Mouse (Mus musculus) erythroid progenitor cell, adult 5-6 weeks (primary cell): ENCODE measurements around the gene Plekhg5. TPM values are rescaled to one million over a fixed set of nuclear protein-coding genes. Genes with fewer than 3 reads are reported as not detected.

Experiments used
- total RNA-seq, 2 experiments: library from RNA; stranded (forward) in 1 of 2; stranded (reverse) in 1 of 2; fragments of 150-400 nt in 1 of 2; fragments of 186-747, 209-891 nt in 1 of 2; gene quantifications; 2 replicates each; pipeline versions ENCODE4 v1.2.3 to v1.2.4; 2015 to 2017; ENCODE audit warnings: low replicate concordance in 2 of 2

The Plekhg5 gene
- total RNA-seq, 2 experiments from 2014 or later = 1.7 to 3.5 TPM

Other genes with a start within 250 kb of the Plekhg5 start
- 67.5 and 120 TPM in 2 replicates for gene Camta1, start 210.6 kb upstream of the Plekhg5 start, total RNA-seq (2015; ENCODE audit: low replicate concordance)
- 13.5 and 41.5 TPM in 2 replicates for gene Camta1, start 210.6 kb upstream of the Plekhg5 start, total RNA-seq (2017; ENCODE audit: low replicate concordance)
- gene Dnajc11, start 138.8 kb upstream of the Plekhg5 start, total RNA-seq (2015; ENCODE audit: low replicate concordance) = 41.9 and 46.9 TPM in 2 replicates
- gene Dnajc11, start 138.8 kb upstream of the Plekhg5 start, total RNA-seq (2017; ENCODE audit: low replicate concordance) = 72.3 and 79.2 TPM in 2 replicates
- gene Thap3, start 83.5 kb upstream of the Plekhg5 start, total RNA-seq (2015; ENCODE audit: low replicate concordance) = 6.8 TPM in 1 of 2 replicates, not detected in the other
- 4.0 TPM in 1 of 2 replicates, not detected in the other for gene Thap3, start 83.5 kb upstream of the Plekhg5 start, total RNA-seq (2017; ENCODE audit: low replicate concordance)
- gene Phf13, start 76.2 kb upstream of the Plekhg5 start, total RNA-seq (2015; ENCODE audit: low replicate concordance) = 2.5 and 2.9 TPM in 2 replicates
- gene Phf13, start 76.2 kb upstream of the Plekhg5 start, total RNA-seq (2017; ENCODE audit: low replicate concordance) = 0.83 and 4.6 TPM in 2 replicates
- gene Klhl21, start 63.7 kb upstream of the Plekhg5 start, total RNA-seq (2015; ENCODE audit: low replicate concordance) = 1.3 and 2.9 TPM in 2 replicates
- gene Klhl21, start 63.7 kb upstream of the Plekhg5 start, total RNA-seq (2017; ENCODE audit: low replicate concordance) = 0.91 and 1.0 TPM in 2 replicates
- gene Zbtb48, start 44.8 kb upstream of the Plekhg5 start, total RNA-seq (2015; ENCODE audit: low replicate concordance) = 5.4 TPM in 1 of 2 replicates, not detected in the other
- 2.7 and 4.2 TPM in 2 replicates for gene Zbtb48, start 44.8 kb upstream of the Plekhg5 start, total RNA-seq (2017; ENCODE audit: low replicate concordance)
- not detected in 2 replicates for gene Tas1r1, start 33.9 kb upstream of the Plekhg5 start, total RNA-seq (2015; ENCODE audit: low replicate concordance)
- gene Tas1r1, start 33.9 kb upstream of the Plekhg5 start, total RNA-seq (2017; ENCODE audit: low replicate concordance) = not detected in 2 replicates
- gene Nol9, start 33.2 kb upstream of the Plekhg5 start, total RNA-seq (2015; ENCODE audit: low replicate concordance) = 7.1 and 10.1 TPM in 2 replicates
- gene Nol9, start 33.2 kb upstream of the Plekhg5 start, total RNA-seq (2017; ENCODE audit: low replicate concordance) = 4.9 and 5.0 TPM in 2 replicates
- gene Tnfrsf25, start 43.4 kb downstream of the Plekhg5 start, total RNA-seq (2015; ENCODE audit: low replicate concordance) = not detected in 2 replicates
- 2.0 TPM in 1 of 2 replicates, not detected in the other for gene Tnfrsf25, start 43.4 kb downstream of the Plekhg5 start, total RNA-seq (2017; ENCODE audit: low replicate concordance)
- 0.72 TPM in 1 of 2 replicates, not detected in the other for gene Espn, start 79.9 kb downstream of the Plekhg5 start, total RNA-seq (2015; ENCODE audit: low replicate concordance)
- gene Espn, start 79.9 kb downstream of the Plekhg5 start, total RNA-seq (2017; ENCODE audit: low replicate concordance) = not detected in 2 replicates
- not detected in 2 replicates for gene Hes2, start 86.4 kb downstream of the Plekhg5 start, total RNA-seq (2015; ENCODE audit: low replicate concordance)
- gene Hes2, start 86.4 kb downstream of the Plekhg5 start, total RNA-seq (2017; ENCODE audit: low replicate concordance) = not detected in 2 replicates
- 15.1 and 30.2 TPM in 2 replicates for gene Acot7, start 105.6 kb downstream of the Plekhg5 start, total RNA-seq (2015; ENCODE audit: low replicate concordance)
- gene Acot7, start 105.6 kb downstream of the Plekhg5 start, total RNA-seq (2017; ENCODE audit: low replicate concordance) = 3.7 and 3.9 TPM in 2 replicates
- not detected in 2 replicates for gene Gpr153, start 201.7 kb downstream of the Plekhg5 start, total RNA-seq (2015; ENCODE audit: low replicate concordance)
- gene Gpr153, start 201.7 kb downstream of the Plekhg5 start, total RNA-seq (2017; ENCODE audit: low replicate concordance) = not detected in 2 replicates
- gene Hes3, start 219.2 kb downstream of the Plekhg5 start, total RNA-seq (2015; ENCODE audit: low replicate concordance) = not detected in 2 replicates
- not detected in 2 replicates for gene Hes3, start 219.2 kb downstream of the Plekhg5 start, total RNA-seq (2017; ENCODE audit: low replicate concordance)
- 8.0 and 24.5 TPM in 2 replicates for gene Icmt, start 224.7 kb downstream of the Plekhg5 start, total RNA-seq (2015; ENCODE audit: low replicate concordance)
- 14.2 TPM in 2 replicates for gene Icmt, start 224.7 kb downstream of the Plekhg5 start, total RNA-seq (2017; ENCODE audit: low replicate concordance)
- gene Rnf207, start 246.5 kb downstream of the Plekhg5 start, total RNA-seq (2015; ENCODE audit: low replicate concordance) = not detected in 2 replicates
- not detected in 2 replicates for gene Rnf207, start 246.5 kb downstream of the Plekhg5 start, total RNA-seq (2017; ENCODE audit: low replicate concordance)